Mouse (Mus musculus): ENCODE measurements around the gene H2-Q7.
A peak's percentile ranks its signal among the peaks of the same experiment; 100 is the strongest.
"Not testable (repeated sequence)": the region's sequence is repeated elsewhere in the genome, so short reads cannot be mapped to it uniquely, and the experiment has no call there.

The H2-Q7 gene

DNA sequence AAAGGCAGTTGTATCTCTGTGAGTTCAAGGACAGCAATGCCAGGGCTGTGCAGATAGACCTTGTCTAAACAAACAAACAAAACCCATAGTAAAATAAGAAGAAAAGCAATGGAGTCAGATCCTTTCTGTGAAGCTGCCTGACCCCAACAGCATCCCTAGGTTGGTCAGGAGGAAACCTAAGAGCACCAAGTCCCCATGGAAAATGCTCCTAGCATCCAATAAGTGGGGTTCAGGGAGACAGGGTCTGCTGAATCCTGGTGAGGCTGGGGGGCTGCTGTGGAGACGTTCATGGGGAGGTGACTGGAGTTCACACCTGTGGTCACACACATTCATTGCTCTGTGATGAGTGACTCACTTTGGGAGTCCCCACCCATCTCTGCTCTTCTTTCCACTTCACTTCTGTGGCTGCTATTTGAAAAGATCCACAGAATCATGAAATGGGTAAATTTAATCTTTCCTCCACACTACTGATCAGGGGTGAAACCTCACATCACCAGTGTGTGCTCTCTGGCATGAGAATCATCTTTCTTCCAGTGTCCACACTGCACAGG lies 1.5 kb upstream of the H2-Q7 start:
- DNase-seq (ENCODE audit: low spot score), result not testable (repeated sequence)

DNA sequence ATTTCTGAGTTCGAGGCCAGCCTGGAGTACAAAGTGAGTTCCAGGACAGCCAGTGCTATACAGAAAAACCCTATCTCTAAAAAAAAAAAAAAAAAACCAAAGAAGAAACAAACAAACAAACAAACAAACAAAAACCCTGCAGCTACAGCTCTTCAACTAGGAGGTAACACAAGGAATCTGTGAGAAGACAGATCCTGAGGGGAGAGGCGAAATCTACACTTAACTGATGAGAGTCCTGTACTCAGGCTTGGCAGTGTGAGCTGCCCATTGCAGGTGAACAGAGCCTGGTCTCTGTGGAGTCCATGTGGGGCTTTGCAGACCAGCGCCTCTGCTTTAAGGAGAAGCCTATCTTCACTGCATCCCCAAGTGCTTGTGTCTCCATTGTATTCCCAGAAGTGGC lies 560 bp upstream of the H2-Q7 start:
- not testable (repeated sequence) for DNase-seq (ENCODE audit: low spot score)

DNA sequence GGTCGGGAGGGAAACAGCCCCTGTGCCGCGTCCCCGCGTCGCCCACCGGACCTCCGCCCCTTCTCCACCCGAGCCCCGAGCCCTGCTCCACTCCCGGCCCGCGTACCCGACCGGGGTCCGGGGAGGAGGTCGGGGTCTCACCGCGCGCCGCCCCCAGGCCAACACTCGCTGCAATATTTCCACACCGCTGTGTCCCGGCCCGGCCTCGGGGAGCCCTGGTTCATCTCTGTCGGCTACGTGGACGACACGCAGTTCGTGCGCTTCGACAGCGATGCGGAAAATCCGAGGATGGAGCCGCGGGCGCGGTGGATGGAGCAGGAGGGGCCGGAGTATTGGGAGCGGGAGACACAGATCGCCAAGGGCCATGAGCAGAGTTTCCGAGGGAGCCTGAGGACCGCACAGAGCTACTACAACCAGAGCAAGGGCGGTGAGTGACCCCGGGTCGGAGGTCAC lies 366 bp downstream of the H2-Q7 start:
- not testable (repeated sequence) for DNase-seq (ENCODE audit: low spot score)

DNA sequence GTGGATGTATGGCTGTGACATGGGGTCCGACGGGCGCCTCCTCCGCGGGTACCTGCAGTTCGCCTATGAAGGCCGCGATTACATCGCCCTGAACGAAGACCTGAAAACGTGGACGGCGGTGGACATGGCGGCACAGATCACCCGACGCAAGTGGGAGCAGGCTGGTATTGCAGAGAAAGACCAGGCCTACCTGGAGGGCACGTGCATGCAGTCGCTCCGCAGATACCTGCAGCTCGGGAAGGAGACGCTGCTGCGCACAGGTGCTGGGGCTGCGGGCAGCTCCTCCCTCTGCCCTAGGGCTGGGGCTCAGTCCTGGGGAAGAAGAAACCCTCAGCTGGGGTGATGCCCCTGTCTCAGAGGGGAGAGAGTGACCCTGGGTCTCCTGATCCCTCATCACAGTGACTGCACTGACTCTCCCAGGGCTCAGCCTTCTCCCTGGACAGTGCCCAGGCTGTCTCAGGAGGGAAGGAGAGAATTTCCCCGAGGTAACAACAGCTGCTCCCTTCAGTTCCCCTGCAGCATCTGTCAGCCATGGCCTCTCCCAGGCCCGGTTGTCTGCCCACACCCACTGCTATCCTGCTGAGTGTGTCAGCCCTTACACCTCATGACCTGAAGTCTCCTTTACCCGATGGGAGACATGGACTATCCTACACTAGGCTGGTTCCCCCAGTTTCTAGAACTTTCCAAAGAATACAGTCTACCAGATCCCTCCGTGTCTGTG lies 1.1 kb downstream of the H2-Q7 start:
- DNase-seq (ENCODE audit: low spot score), result not testable (repeated sequence)

DNA sequence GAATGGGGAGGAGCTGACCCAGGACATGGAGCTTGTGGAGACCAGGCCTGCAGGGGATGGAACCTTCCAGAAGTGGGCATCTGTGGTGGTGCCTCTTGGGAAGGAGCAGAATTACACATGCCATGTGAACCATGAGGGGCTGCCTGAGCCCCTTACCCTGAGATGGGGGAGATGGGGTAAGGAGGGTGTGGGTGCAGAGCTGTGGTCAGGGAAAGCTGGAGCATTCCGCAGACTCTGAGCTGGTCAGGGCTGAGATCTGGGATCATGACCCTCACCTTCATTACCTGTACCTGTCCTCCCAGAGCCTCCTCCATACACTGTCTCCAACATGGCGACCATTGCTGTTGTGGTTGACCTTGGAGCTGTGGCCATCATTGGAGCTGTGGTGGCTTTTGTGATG lies 3.4 kb downstream of the H2-Q7 start:
- DNase-seq (ENCODE audit: low spot score), result not testable (repeated sequence)

- not testable (repeated sequence) for DNase-seq (ENCODE audit: low spot score)
These were observed 5.6 kb downstream of the H2-Q7 start for GRCm38 (mm10) chr17:35444510-35444909.

DNA sequence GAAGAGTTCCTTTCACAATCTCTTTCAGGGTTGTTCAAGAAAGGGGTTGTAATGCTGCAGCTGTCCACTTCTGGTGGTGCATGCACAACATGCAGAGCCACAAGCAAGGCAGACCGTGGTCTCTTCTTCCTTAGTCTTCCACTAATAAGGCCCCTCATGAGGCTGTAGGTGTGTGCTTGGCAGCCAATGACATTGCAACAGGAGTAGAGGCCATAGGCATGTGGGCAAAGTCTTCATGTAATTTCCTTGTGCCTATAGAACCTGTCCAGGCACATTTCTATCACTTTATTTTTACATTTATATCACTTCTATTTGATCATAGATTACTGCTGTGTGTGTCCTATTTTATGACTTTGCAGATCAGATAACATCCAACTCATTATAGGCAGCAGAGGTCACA lies 19.3 kb downstream of the H2-Q7 start:
- DNase-seq (ENCODE audit: low spot score), result not testable (repeated sequence)

DNA sequence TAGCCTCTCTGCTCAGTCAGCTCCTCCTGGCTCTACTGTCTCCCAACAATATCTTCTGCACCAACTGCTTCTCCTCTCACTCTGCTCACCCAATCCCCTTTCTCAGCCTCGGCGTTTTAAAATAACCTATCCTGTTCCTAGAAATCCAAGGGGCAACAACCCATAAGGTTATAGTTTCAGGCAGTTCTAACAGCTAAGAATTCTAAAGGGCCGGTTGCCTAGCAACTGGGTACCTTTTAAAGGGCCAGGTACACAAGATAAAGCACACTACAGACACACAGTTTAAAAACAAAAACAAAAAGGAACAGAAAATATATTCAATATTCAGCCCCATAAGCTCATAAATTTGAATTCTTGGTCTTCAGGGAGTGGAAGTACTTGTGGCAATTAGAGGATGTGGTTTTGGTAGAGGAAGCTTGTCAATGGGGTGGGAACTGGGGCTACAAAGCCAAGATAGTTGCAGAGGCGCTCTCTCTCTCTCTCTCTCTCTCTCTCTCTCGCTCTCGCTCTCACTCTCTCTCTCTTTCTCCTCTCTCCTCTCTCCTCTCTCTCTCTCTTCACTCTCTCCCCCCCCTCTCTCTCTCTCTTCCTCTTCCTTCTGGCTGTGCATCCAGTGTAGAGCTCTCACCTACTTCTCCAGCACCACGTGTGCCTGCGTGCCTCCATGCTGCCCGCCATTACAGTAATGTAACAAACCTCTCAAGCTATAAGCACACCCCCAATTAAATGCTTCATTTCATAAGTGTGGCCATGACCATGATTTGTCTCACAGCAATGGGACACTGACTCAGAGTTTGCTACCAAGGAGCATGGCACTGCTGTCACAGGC lies 21.8 kb downstream of the H2-Q7 start:
- not testable (repeated sequence) for DNase-seq (ENCODE audit: low spot score)

DNA sequence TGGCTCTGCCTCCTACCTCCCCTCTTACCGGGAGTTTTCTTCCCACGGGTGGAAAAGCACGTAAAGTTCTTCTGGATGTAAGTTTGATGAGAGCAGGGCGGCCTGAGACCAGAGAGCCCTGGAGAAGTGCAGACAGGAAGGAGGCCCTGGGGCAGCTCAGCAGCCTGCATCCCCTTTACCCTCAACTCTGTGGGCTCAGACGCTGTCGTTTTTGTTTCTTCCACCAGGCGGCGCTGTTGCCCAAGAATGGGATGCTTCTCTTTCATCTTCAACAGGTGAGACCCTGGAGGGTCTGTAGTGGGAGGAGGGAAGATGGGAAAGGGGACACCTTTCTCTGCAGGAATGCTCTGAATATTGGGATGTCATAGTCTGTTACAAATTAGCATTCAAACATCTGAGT lies 26.7 kb downstream of the H2-Q7 start:
- DNase-seq (ENCODE audit: low spot score), result not testable (repeated sequence)

DNA sequence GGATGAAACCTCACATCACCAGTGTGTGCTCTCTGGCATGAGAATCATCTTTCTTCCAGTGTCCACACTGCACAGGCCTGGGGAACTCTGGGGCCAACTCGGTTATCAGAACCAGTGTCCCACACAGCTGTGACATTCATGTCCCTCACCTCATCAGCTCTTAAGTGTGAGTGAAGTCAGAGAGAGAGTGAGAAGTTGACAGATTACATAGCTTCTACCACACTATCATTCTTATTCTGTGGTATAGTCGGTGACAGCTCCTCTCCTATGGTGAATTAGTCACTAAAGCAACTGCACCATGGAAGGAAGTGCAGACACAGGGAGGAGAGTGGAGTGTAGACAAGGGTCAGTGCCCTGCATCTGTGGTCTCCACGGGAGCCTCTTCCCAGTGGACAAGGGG lies 30.0 kb downstream of the H2-Q7 start:
- DNase-seq (ENCODE audit: low spot score), result not testable (repeated sequence)

DNA sequence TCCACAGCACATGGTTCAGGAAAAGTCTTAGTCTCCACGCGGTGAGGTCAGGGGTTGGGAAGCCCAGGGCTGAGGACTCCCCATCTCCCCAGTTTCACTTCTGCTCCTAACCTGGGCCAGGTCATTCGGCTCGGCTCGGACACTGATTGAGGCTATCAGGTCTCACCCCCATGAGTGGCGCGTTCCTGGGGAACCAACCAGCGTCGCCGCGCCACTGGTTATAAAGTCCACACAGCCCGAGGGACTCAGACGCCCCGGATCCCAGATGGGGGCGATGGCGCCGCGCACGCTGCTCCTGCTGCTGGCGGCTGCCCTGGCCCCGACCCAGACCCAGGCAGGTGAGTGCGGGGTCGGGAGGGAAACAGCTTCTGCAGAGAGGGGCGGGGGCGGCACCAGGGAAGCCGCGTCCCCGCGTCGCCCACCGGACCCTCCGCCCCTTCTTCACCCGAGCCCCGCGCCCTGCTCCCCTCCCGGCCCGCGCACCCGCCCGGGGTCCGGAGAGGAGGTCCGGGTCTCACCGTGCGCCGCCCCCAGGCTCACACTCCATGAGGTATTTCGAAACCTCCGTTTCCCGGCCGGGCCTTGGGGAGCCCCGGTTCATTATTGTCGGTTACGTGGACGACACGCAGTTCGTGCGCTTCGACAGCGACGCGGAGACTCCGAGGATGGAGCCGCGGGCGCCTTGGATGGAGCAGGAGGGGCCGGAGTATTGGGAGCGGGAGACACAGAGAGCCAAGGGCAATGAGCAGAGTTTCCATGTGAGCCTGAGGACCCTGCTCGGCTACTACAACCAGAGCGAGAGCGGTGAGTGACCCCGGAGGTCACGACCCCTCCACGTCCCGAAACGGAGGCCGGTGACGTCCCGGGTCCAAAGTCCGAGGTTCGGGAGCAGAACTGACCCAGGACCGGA lies 31.1 kb downstream of the H2-Q7 start, which contains the start of gene H2-Q10:
Gene H2-Q10 (plus strand): TSS at position 248 of the 910 bp plus-strand sequence.
- DNase-seq (ENCODE audit: low spot score), result no peak

DNA sequence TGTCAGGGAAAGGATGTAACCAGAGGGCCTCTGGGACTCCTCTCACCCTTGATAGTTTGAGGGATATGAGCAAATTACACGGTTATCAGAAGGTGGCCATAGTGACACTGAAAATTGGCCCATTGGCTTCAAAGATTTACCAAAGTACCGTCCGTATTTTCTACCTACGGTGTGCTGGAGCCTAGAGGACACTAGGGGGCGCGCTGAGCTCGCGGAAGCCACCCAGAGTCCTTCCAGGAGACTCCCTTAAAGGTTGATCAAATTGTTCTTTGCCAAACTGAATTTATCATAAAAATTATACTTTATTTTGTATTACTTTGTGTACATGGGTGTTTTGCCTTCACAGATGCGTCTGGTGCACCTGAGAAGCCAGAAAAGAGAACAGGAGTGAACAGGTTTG lies 45.1 kb downstream of the H2-Q7 start:
- DNase-seq (ENCODE audit: low spot score), result peak; percentile 53

DNA sequence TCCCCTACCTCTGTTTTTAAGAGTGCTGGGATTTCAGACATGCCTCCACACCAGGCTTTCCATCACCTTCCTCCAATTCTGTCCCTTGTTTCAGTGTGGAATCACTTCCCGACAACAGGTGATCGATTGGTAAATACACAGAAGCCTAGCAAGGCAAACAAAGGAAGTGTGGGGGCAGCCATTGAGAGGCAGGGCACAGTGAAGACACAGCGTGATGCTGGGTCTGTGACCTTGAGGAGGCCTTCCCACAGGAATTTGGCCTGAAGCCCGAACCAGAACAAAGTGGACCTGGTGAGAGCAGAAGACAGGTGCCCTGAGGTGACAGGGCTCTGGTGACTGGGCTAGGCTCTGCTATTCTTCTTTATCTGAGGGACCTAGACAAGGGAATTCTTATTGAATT lies 46.7 kb downstream of the H2-Q7 start:
- DNase-seq (ENCODE audit: low spot score), result no peak

DNA sequence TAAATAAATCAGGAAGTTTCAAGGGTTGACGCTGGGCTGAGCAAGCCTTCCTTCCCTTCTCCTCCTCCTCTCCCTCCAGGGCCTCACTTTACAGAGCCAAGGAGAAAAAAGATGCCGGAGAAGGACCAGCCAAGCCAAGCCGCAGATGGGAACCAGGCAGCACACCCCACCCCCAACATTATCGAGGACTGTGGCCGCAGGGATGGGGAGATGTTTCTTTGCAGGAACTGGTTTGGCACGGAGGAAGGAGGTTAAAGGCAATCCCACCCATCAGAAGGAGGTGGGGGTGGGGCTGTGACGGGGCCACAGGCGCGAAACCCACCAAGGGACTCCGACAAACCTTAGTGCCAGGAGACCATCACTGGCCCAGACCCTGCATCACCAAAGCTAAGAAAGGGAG lies 47.8 kb downstream of the H2-Q7 start:
- no peak for DNase-seq (ENCODE audit: low spot score)

DNA sequence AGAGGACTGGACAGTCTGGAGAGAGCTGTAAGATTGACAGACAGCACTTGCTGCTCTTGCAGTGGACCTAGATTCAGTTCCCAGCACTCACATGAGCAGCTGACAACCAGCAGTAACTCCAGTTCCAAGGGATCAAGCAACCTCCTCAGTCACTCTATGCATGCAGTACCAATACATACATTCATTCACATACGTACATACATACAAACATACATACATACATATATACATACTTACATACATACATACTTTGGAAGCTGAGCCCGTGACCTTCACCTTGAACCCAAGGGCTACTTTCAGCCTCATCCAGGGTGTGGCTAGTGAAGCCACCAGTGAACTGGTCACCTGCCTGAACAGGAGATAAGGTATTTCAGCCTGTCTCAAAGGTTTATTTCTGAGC lies 49.1 kb downstream of the H2-Q7 start:
- no peak for DNase-seq (ENCODE audit: low spot score)

DNA sequence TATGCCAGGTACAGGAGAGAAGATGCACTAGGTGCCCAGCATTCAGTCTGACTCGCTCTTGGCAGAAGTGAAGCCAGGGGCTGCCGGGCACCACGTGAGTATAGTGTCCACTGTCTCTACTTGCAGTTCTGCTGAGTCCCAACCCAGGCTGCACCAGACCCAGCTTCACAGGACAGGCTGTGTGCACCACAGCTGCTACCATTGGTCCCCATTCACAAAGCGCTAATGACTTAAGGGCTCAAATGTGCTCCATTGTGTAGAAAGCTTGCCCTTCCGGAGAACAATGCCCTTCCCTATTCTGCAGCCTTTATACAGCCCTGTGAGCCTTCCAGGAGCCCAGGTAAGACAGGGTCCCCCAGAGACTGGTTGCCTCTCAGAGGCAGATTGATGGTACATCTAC lies 51.4 kb downstream of the H2-Q7 start:
- no peak for DNase-seq (ENCODE audit: low spot score)

Data from layer of hippocampus, adult 11-12 months (tissue).